Mouse (Mus musculus) cerebellum, adult 2 months (tissue): ENCODE results near the gene AI464131. TPM values are rescaled to one million over a fixed set of nuclear protein-coding genes. Genes with fewer than 3 reads are reported as not detected.

Source experiments
- DNase-seq, 2 experiments: peaks; one replicate each; pipeline ENCODE4 v3.0.0; 2021
- H3K27ac ChIP-seq: fragments of 200-500 bp; 2 replicates; pipeline ENCODE4 v1.5.1; 2012; ENCODE audit warnings: low read length, control low read depth, inconsistent platforms; ENCODE audit not compliant: insufficient read depth
- H3K27me3 ChIP-seq: fragments of 200-500 bp; 2 replicates; pipeline ENCODE4 v1.6.1; 2012; ENCODE audit warnings: inconsistent platforms, mild to moderate bottlenecking, low read length, moderate library complexity; ENCODE audit not compliant: control insufficient read depth, insufficient read depth
- H3K4me1 ChIP-seq: fragments of 200-500 bp; 2 replicates; pipeline ENCODE4 v1.6.1; 2011; ENCODE audit warnings: low read length; ENCODE audit not compliant: control insufficient read depth, insufficient read depth
- H3K4me3 ChIP-seq: fragments of 200-500 bp; replicated peaks from 2 replicates; pipeline ENCODE3; 2011; ENCODE audit warnings: mild to moderate bottlenecking, low read depth, low read length, control low read depth; ENCODE audit not compliant: insufficient read depth
- CTCF ChIP-seq: fragments of 200-500 bp; IDR thresholded peaks from 2 replicates; pipeline ENCODE4 v1.5.1; 2011; ENCODE audit warnings: low read depth, mild to moderate bottlenecking, control low read depth, low read length, moderate library complexity, borderline replicate concordance; ENCODE audit not compliant: insufficient read depth
- POLR2A ChIP-seq: fragments of 200-500 bp; IDR thresholded peaks from 2 replicates; pipeline ENCODE4 v1.6.1; 2011; ENCODE audit warnings: low read length, control low read depth, borderline replicate concordance; ENCODE audit not compliant: insufficient read depth
- WGBS: fragments of 180-500 bp; shearing (Covaris S2); methylation state at CpG from one replicate; pipeline ENCODE4 v1.1.7; 2018; 5-methylcytosine and 5-hydroxymethylcytosine counted together
- polyA plus RNA-seq: library from polyadenylated mRNA; depleted of rRNA; stranded (reverse); fragments of >200 nt; gene quantifications from 2 replicates; pipeline ENCODE4 v1.2.3, GENCODE M21; 2012; rRNA removed

Gene AI464131
- polyA plus RNA-seq = 18.6 and 19.9 TPM in 2 replicates

DNA sequence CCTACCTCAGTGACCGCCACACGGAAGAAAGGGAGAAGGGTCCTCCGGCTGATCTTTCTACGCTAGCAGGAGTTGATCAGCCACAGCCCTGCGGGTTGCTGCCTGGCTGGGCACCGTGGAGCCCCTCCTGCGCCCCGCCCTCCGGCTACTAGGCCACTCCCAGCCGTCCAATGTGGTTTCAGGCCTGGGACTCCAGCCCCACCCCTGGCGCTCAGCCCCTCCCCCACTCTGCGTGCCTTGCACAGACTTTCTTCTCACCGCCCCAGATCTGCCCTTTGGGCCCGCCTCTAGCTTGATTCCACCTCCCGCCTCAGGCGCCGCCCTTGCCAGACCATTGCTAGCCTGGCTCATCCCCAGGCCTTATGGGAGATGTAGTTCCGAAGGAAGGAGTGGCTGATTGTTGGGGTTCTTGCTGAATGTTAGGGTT, at the start of gene AI464131:
AI464131 (minus strand) TSS at position 91 of the 427 bp plus-strand sequence.
- TF ChIP-seq CTCF (no peak), POLR2A (0 out of 2 replicates have a peak, but pooled peaks have one; percentile 22)
- Histone ChIP-seq H3K4me1 (peaks cover 3% of the 10 kb centered on the region; the same call in 1 of the 2 replicates), H3K27ac (no peak within 1 kb of the TSS), H3K4me3 (peak within 1 kb of the TSS; percentile 58), H3K27me3 (no peaks in the 10 kb centered on the region)
- peak; percentile 93 to 96 for DNase-seq
- WGBS = 5% methylated on average over 18 of the region's 18 CpGs

DNA sequence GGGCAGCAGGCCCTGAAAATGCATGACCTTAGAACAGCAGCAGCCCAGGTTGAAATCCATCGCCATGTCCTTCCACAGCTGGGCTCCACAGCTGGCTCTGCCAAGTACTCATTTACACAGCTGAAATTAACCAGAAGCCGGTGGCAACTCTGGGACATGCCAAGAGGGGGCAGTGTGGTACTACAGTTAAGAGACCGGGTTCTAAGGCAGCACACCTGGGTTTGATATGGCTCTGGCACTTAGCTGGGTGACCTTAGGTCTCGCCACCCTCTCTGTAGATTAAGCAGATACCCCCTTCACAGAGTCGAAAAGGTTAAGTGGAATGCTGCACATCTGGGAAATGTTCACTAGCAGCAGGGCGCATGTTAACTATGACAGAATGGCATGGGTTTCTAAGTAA, 49.7 kb upstream of the AI464131 start:
- TF ChIP-seq POLR2A (no peak), CTCF (peak; percentile 69; the same call in 1 of the 2 replicates)
- 50% methylated on average over 6 of the region's 6 CpGs for WGBS
- peak; percentile 37 to 65 for DNase-seq
- peaks cover 22% of the 10 kb centered on the region for H3K4me1 ChIP-seq
- H3K27me3 ChIP-seq = no peaks in the 10 kb centered on the region
- no peak overlapping the region for H3K4me3 ChIP-seq
- no peak overlapping the region for H3K27ac ChIP-seq

DNA sequence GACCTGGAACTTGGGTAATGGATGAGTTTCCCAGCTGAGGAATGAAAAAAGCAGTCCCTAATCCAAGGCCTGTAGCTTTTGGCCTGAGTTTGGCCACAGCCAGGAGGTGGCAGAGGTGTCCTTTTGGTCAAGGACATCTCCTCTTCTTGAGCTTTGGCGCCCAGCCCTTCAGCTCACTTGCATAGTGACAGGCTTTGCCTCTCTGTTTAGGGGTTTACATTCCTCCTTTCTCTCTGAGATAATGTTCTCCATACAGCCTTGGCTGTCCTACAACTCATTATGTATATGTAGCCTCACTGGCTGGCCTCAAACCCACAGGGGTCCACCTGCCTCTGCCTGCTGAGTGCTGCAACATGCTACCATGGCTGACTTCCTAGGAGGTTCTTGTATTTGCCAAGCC, 44.2 kb upstream of the AI464131 start:
- no peak overlapping the region for H3K4me3 ChIP-seq
- H3K27ac ChIP-seq = peak overlapping the region; percentile 63
- DNase-seq = peak; percentile 50 to 52
- no peaks in the 10 kb centered on the region for H3K27me3 ChIP-seq
- peaks cover 23% of the 10 kb centered on the region for H3K4me1 ChIP-seq
- WGBS = 64% methylated on average over 1 of the region's 1 CpGs
- no peak; the same call in 1 of the 2 replicates for TF ChIP-seq CTCF
- no peak for TF ChIP-seq POLR2A

DNA sequence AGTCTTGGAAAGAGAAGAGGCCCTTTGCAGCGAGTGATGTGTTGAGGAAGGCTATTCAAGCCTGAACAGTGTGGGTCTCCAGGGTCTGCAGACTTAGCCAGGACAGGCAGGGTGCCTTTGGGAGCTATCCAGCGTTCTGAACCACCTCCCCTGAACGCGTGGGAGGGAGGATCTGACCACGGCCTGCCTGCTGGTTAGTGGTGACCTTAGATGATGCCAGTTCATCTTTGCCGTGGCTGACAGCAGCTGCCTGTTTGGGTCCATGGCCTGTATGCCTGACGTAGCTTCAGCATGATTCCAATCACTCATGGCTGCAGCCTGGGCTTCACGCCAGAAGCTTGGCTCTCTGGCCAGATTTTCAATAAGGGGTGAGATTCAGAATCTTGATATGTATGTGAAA, 43.1 kb upstream of the AI464131 start:
- WGBS = 2% methylated on average over 8 of the region's 8 CpGs
- peak; percentile 71 for DNase-seq
- Histone ChIP-seq H3K27ac (peak overlapping the region; percentile 25), H3K4me1 (peaks cover 23% of the 10 kb centered on the region), H3K4me3 (no peak overlapping the region), H3K27me3 (no peaks in the 10 kb centered on the region)
- no peak for TF ChIP-seq CTCF
- no peak for TF ChIP-seq POLR2A

DNA sequence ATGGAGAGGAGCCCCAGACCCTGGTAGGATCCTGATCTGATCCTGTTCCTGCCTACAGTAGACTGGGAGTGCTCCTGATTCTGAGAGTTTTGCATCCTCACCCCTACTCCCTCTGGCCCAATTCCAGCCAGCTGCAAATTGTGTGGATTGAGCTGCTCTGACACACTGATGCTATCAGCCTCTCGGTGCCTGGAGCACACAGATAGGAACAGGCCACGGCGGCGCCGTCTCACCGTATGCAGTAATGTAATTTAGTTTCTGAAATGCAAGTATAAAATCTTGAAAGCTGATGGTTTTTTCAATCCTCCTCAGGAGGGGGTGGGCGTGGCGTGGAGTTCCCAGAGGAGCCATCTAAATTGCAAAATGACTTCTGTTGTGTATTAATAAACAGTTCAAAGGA, 39.3 kb upstream of the AI464131 start:
- no peak overlapping the region for H3K27ac ChIP-seq
- 96% methylated on average over 8 of the region's 8 CpGs for WGBS
- no peak overlapping the region for H3K4me3 ChIP-seq
- DNase-seq = no peak
- H3K27me3 ChIP-seq = no peaks in the 10 kb centered on the region
- no peak for TF ChIP-seq POLR2A
- no peak for TF ChIP-seq CTCF
- H3K4me1 ChIP-seq = peaks cover 23% of the 10 kb centered on the region

DNA sequence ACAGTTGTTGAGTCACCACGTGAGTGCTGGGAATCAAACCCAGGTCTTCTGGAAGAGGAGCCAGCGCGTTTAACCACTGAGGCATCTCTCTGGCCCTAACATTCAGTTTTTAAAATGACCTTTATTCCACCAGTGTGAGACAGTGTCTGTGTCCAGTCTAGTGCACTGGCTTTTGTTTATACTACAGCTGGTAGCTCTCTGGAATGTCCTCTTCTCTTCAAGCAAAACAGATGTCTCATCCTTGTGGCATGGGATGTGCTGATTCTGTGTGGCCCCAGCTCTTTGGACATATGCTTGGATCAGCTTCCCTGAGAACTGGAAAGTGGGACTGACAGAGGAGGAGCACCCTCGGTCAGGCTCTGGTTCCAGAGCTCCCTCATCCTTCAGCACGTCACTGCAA, 32.0 kb upstream of the AI464131 start:
- peaks cover 5% of the 10 kb centered on the region for H3K4me1 ChIP-seq
- no peak for TF ChIP-seq POLR2A
- no peak for TF ChIP-seq CTCF
- no peak overlapping the region for H3K4me3 ChIP-seq
- 86% methylated on average over 5 of the region's 5 CpGs for WGBS
- H3K27me3 ChIP-seq = no peaks in the 10 kb centered on the region
- no peak for DNase-seq
- no peak overlapping the region for H3K27ac ChIP-seq

DNA sequence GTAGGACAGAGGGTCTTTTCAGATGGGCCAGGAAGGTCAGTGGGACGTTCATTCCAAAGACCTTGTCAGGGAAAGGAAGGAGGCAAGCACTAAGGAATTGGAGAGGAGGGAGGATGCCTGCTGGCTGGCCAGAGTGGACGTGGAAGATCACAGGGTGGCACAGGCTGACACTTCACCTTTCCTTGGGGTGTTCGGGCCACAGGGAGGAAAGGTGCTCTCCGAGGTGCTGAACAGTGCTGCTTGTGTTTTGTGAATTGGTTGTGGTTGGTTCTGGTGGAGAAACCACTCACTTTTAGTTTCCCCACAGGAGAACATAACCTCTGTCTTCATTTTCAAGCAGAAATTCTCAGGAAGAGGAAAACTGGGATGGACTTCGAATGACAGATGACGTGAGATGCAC, 29.5 kb upstream of the AI464131 start:
- Histone ChIP-seq H3K4me3 (no peak overlapping the region), H3K27ac (no peak overlapping the region), H3K4me1 (peaks cover 11% of the 10 kb centered on the region), H3K27me3 (no peaks in the 10 kb centered on the region)
- TF ChIP-seq CTCF = no peak
- TF ChIP-seq POLR2A = no peak
- DNase-seq = no peak
- WGBS = 51% methylated on average over 6 of the region's 6 CpGs

DNA sequence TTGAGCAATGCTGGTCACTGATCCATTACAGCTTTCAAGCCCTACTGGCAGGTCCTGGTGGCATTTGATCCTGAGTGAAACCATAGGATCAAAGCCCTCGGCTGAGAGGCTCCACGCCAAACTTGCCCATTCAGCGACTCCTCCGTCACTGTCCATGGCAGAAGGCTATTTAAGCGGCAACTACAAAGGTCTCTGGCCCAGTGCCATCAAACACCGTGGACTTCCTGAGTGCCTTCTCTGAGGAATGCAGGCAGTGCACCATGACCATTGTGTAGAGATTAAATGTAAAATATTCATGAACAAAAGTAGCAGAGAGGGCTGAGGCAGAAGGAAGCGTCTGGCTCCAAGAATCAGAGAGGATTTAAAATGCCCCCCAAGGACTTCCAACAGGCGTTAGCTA, 25.1 kb upstream of the AI464131 start:
- no peak overlapping the region for H3K27ac ChIP-seq
- WGBS = 12% methylated on average over 8 of the region's 8 CpGs
- TF ChIP-seq POLR2A = no peak
- no peak for TF ChIP-seq CTCF
- H3K4me1 ChIP-seq = peaks cover 11% of the 10 kb centered on the region
- peak; percentile 66 to 72 for DNase-seq
- no peaks in the 10 kb centered on the region for H3K27me3 ChIP-seq
- H3K4me3 ChIP-seq = no peak overlapping the region
